Mouse (Mus musculus) embryonic facial prominence, embryonic 11.5 days (tissue): ENCODE data around the gene Acyp2. TPM values are rescaled to one million over a fixed set of nuclear protein-coding genes. Genes with fewer than 3 reads are reported as not detected.

ENCODE experiments used
- ATAC-seq: fragments of 200-750 bp; cut with Nextera tagmentation; replicated peaks from 2 replicates; pipeline ENCODE4 v1.8.0; 2017; ENCODE audit warnings: low read depth; ENCODE audit not compliant: insufficient number of reproducible peaks, low FRiP score, low TSS enrichment
- DNase-seq: peaks from one replicate; pipeline ENCODE4 v3.0.0-alpha.2; 2015; ENCODE audit warnings: low spot score
- H3K27ac ChIP-seq: fragments of 300-500 bp; sonication (generic); replicated peaks from 2 replicates; pipeline ENCODE4 v1.5.1; 2014; ENCODE audit warnings: mild to moderate bottlenecking, low read depth, low read length, control low read depth
- H3K27me3 ChIP-seq: fragments of 300-500 bp; sonication (generic); 2 replicates; pipeline ENCODE4 v1.6.1; 2014; ENCODE audit warnings: mild to moderate bottlenecking, low read length, moderate library complexity, mixed read lengths; ENCODE audit not compliant: control insufficient read depth, insufficient read depth
- H3K36me3 ChIP-seq: fragments of 300-500 bp; sonication (generic); replicated peaks from 2 replicates; pipeline ENCODE4 v1.6.1; 2014; ENCODE audit warnings: low read depth, mild to moderate bottlenecking, low read length, moderate library complexity, mixed read lengths; ENCODE audit not compliant: control insufficient read depth, insufficient read depth
- H3K4me1 ChIP-seq: fragments of 300-500 bp; sonication (generic); 2 replicates; pipeline ENCODE4 v1.6.1; 2014; ENCODE audit warnings: low read length, mixed read lengths; ENCODE audit not compliant: control insufficient read depth, insufficient read depth
- H3K4me2 ChIP-seq: fragments of 300-500 bp; sonication (generic); 2 replicates; pipeline ENCODE4 v1.6.1; 2014; ENCODE audit warnings: low read depth, mild to moderate bottlenecking, control low read depth, low read length, moderate library complexity
- H3K4me3 ChIP-seq: fragments of 300-500 bp; sonication (generic); 2 replicates; pipeline ENCODE4 v1.5.1; 2014; ENCODE audit warnings: low read depth, low read length, control low read depth
- H3K9ac ChIP-seq: fragments of 300-500 bp; sonication (generic); replicated peaks from 2 replicates; pipeline ENCODE4 v1.6.1; 2014; ENCODE audit warnings: mild to moderate bottlenecking, control low read depth, low read length
- H3K9me3 ChIP-seq: fragments of 300-500 bp; sonication (generic); replicated peaks from 2 replicates; pipeline ENCODE4 v1.6.1; 2016; ENCODE audit warnings: mild to moderate bottlenecking, low read length, inconsistent platforms, mixed read lengths; ENCODE audit not compliant: control insufficient read depth
- WGBS: fragments of 180-500 bp; shearing (Covaris S2); extraction: QIAGEN DNeasy Blood & Tissue Kit; methylation state at CpG from one replicate; pipeline ENCODE4 v1.1.7; 2014; 5-methylcytosine and 5-hydroxymethylcytosine counted together
- polyA plus RNA-seq: library from polyadenylated mRNA; unstranded; fragments of >200 nt; fragmentation: Nextera tagmentation; extraction: Ambion mirVana; gene quantifications from 2 replicates; pipeline ENCODE4 v1.2.1, GENCODE M21; 2014

Gene Acyp2
- polyA plus RNA-seq, 1 experiment from 2014 or later: 7.6 TPM

DNA sequence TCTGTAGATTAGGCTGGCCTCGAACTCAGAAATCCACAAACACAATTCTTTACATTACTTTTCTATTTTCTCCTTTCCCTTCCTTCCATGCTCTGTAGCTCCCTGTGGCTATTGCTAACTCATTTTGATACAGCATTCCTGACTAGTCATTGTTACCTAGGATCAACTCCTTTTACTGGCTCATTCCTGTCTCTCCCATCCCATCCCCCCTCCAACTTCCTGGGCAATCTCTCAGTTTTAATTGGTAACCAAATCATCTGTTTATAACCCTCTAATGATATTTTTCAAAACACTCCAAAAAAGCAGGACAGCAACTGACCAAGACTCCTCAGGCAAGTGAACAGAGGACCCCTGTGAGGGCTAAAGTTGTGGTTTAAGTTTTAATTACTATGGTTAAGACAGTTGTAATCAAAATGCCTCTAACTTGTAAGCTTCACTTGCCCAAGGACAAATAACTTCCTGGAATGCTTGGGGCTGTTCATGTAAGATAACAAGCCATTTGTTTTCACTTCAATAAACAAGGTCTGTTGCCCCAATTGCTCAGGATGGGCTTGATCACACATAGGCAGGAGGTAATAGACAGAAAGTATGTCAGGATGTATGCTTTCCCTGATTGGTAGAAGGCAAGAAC, 35.4 kb downstream of the Acyp2 start:
- DNase-seq (no peak), ATAC-seq (no peak)
- WGBS: 75% methylated on average over 1 of the region's 1 CpGs
- H3K27me3 ChIP-seq: no peaks in the 10 kb centered on the region
- H3K4me2 ChIP-seq: no peak overlapping the region
- H3K27ac ChIP-seq: no peak overlapping the region
- H3K9ac ChIP-seq: no peak overlapping the region
- H3K4me3 ChIP-seq: no peak overlapping the region
- H3K36me3 ChIP-seq: no peaks in the 10 kb centered on the region
- no peaks in the 10 kb centered on the region for H3K4me1 ChIP-seq
- no peaks in the 10 kb centered on the region for H3K9me3 ChIP-seq

GRCm38 (mm10) chr11:30612699-30613098, 36.7 kb downstream of the Acyp2 start:
- H3K9ac ChIP-seq: no peak overlapping the region
- no peaks in the 10 kb centered on the region for H3K9me3 ChIP-seq
- no peak for DNase-seq
- H3K36me3 ChIP-seq: no peaks in the 10 kb centered on the region
- H3K4me3 ChIP-seq: no peak overlapping the region
- H3K27me3 ChIP-seq: no peaks in the 10 kb centered on the region
- no peak overlapping the region for H3K27ac ChIP-seq
- no peaks in the 10 kb centered on the region for H3K4me1 ChIP-seq
- no peak overlapping the region for H3K4me2 ChIP-seq
- ATAC-seq: no peak

- Histone ChIP-seq H3K4me3 (no peak overlapping the region), H3K4me1 (no peaks in the 10 kb centered on the region), H3K27me3 (no peaks in the 10 kb centered on the region), H3K4me2 (no peak overlapping the region), H3K27ac (no peak overlapping the region), H3K9ac (no peak overlapping the region), H3K9me3 (no peaks in the 10 kb centered on the region), H3K36me3 (no peaks in the 10 kb centered on the region)
- DNase-seq: no peak
- ATAC-seq: no peak
- 96% methylated on average over 1 of the region's 1 CpGs for WGBS
Measured at GRCm38 (mm10) chr11:30609247-30609646, 40.1 kb downstream of the Acyp2 start.

GRCm38 (mm10) chr11:30607587-30608518, 41.5 kb downstream of the Acyp2 start:
- WGBS: 86% methylated on average over 3 of the region's 3 CpGs
- no peak overlapping the region for H3K4me2 ChIP-seq
- no peaks in the 10 kb centered on the region for H3K4me1 ChIP-seq
- no peak overlapping the region for H3K9ac ChIP-seq
- DNase-seq (no peak), ATAC-seq (no peak)
- no peaks in the 10 kb centered on the region for H3K36me3 ChIP-seq
- H3K27ac ChIP-seq: no peak overlapping the region
- no peaks in the 10 kb centered on the region for H3K27me3 ChIP-seq
- no peak overlapping the region for H3K4me3 ChIP-seq
- no peaks in the 10 kb centered on the region for H3K9me3 ChIP-seq

- H3K9ac ChIP-seq: no peak overlapping the region
- no peak overlapping the region for H3K4me2 ChIP-seq
- no peaks in the 10 kb centered on the region for H3K27me3 ChIP-seq
- WGBS: 75% methylated on average over 3 of the region's 3 CpGs
- H3K27ac ChIP-seq: no peak overlapping the region
- DNase-seq (no peak), ATAC-seq (no peak)
- no peaks in the 10 kb centered on the region for H3K9me3 ChIP-seq
- H3K4me3 ChIP-seq: no peak overlapping the region
- no peaks in the 10 kb centered on the region for H3K4me1 ChIP-seq
- no peaks in the 10 kb centered on the region for H3K36me3 ChIP-seq
Measured at GRCm38 (mm10) chr11:30597259-30597658, 52.1 kb downstream of the Acyp2 start.

DNA sequence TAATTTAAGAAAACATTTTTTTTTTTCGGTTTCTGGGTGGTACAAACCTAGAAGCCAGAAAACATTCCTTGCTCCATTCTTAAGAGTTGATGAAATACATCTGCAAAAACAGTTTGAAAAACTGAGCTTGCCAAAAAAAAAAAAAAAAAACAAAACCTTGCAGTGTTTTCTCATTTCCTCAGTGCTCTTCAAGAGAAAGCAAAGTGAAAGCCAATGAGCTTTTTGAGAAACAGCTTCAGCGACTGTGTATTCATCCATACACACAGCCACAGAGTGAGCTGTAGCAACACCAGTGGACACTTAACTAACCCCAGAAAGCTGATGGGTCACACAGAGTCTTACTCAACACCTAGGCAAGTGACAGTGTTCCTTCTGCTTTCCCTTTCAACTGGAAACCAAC, 69.4 kb downstream of the Acyp2 start:
- H3K4me3 ChIP-seq: no peak overlapping the region
- WGBS: 72% methylated on average over 2 of the region's 2 CpGs
- DNase-seq: no peak

DNA sequence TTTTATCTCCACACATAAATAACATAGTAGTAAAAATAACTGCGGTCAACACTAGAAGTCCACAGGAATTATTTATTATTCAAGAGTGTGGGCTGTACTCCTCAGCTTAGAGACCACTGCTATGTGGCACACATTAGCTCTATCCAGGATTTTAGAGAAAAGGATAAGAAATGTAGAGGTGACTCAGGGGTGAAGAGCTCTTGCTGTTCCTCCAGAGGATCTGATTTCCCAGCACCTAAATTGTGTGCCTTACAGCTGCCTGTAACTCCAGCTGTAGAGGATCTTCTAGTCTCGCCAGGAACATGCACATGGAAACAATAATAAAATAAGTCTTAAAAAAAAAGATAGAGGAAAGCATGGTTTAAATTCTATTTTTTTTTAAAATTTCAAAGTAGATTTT, 70.5 kb downstream of the Acyp2 start:
- Histone ChIP-seq H3K4me3 (no peak overlapping the region), H3K9ac (no peak overlapping the region), H3K4me2 (no peak overlapping the region), H3K27ac (no peak overlapping the region), H3K27me3 (no peaks in the 10 kb centered on the region), H3K36me3 (no peaks in the 10 kb centered on the region), H3K4me1 (no peaks in the 10 kb centered on the region), H3K9me3 (no peaks in the 10 kb centered on the region)
- 58% methylated on average over 2 of the region's 2 CpGs for WGBS
- no peak for DNase-seq
- no peak for ATAC-seq

More for the DNA sequence above, 69.4 kb downstream of the Acyp2 start:
- H3K36me3 ChIP-seq: no peaks in the 10 kb centered on the region
- no peaks in the 10 kb centered on the region for H3K4me1 ChIP-seq
- no peaks in the 10 kb centered on the region for H3K27me3 ChIP-seq
- H3K9me3 ChIP-seq: no peaks in the 10 kb centered on the region
- H3K4me2 ChIP-seq: no peak overlapping the region
- no peak for ATAC-seq
- H3K27ac ChIP-seq: no peak overlapping the region
- no peak overlapping the region for H3K9ac ChIP-seq

DNA sequence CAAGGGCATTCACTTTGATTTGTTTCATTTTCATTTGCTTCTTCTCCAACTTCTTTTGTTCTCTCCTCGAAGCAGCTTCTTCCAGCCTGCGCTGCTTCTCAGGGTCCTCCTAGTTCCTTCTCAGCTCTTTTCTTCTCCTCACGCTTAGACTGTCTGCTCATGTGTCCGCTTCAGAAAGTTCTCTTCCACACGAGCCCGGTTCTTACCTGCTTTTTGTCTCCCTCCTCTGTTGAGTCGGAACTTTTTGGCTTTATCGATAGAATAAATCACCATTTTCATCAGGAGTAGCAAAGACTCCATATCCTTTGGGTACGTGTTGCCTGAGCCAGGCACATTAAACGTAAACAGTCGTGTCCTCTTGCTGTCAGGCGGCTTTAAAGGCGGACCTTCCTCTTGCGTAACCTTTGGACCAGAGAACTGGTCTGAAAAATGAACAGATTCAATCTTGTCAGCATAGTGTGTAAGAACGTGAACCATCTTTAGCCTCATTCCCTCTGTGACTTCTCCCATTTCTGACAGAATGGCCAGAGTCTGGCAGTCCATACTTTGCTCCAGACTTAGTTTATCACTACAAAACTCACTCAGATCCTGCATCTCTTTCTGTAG, 76.5 kb downstream of the Acyp2 start:
- no peaks in the 10 kb centered on the region for H3K27me3 ChIP-seq
- no peak overlapping the region for H3K9ac ChIP-seq
- no peaks in the 10 kb centered on the region for H3K9me3 ChIP-seq
- H3K36me3 ChIP-seq: no peaks in the 10 kb centered on the region
- H3K27ac ChIP-seq: no peak overlapping the region
- ATAC-seq (no peak), DNase-seq (no peak)
- H3K4me1 ChIP-seq: no peaks in the 10 kb centered on the region
- no peak overlapping the region for H3K4me2 ChIP-seq
- no peak overlapping the region for H3K4me3 ChIP-seq
- WGBS: 87% methylated on average over 15 of the region's 15 CpGs
